Mouse (Mus musculus) 3T3-L1 (cell line): Measurements from ENCODE around the gene Vps4a.

ENCODE experiments used
- DNase-seq: peaks from one replicate; pipeline ENCODE4 v3.0.0-alpha.2; 2015; ENCODE audit warnings: low read depth, low spot score

The Vps4a gene

GRCm38 (mm10) chr8:107048061-107048941, 17.3 kb downstream of the Vps4a start, which contains the start of gene Pdf:
Gene Pdf (minus strand): TSS chr8:107048614.
- peak; percentile 67 for DNase-seq

DNA sequence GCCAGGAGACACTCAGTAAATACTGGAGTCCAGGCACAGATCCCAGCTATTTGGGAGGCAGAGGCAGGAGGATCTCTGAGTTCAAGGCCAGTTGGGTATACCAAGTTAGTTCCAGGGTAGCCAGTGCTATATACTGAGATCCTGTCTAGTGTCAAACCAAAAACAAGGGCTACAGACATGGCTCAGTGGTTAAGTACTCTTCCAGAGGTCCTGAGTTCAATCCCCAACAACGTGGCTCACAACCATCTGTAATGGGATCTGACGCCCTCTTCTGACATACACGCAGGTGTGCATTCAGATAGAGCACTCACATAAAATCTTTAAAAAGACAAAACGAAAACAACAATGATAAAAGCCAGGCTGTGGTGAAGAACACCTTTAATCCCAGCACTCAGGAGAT, 18.5 kb downstream of the Vps4a start:
- no peak for DNase-seq

- DNase-seq: no peak
Observed at GRCm38 (mm10) chr8:107052046-107052445, 21.0 kb downstream of the Vps4a start.

GRCm38 (mm10) chr8:107056076-107056972, 25.3 kb downstream of the Vps4a start, which contains the start of the genes Cog8 and Nip7:
Gene Cog8 (minus strand): TSS chr8:107056689.
Gene Nip7 (plus strand): TSS chr8:107056877.
- peak; percentile 98 for DNase-seq

DNA sequence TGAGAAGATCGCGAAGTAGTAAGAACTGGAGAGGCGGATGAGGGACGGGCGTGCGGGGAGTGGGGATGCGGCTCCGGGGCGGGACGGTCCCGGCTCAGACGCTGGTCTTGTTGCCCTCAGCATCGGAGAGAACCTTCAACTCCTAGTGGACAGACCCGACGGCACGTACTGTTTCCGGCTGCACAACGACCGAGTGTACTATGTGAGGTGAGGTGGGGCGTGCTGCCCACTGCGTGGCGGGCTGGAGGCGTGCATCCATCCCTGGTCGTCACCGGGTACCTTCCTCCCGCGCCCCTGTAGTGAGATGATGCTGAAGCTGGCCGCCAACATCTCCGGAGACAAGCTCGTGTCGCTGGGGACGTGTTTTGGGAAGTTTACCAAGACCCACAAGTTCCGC, 25.9 kb downstream of the Vps4a start:
- DNase-seq: no peak

DNA sequence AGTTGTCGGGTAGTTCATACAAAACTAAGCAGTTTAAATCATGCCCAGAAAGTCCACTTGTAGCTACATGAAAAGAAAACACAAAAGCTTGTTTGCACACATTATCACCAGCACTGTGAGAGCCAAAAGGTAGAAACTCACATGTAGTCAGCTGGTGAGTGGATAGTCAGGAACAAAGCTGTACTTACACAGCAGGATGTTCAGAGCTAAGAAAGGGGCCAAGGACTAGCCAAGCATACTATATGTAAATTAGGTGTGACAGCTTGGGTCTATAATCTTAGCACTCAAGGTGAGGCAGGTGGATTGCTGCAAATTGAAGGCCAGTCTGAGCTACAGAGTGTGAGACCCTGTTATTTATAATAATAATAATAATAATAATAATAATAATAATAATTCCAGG, 31.6 kb downstream of the Vps4a start:
- DNase-seq: no peak

DNA sequence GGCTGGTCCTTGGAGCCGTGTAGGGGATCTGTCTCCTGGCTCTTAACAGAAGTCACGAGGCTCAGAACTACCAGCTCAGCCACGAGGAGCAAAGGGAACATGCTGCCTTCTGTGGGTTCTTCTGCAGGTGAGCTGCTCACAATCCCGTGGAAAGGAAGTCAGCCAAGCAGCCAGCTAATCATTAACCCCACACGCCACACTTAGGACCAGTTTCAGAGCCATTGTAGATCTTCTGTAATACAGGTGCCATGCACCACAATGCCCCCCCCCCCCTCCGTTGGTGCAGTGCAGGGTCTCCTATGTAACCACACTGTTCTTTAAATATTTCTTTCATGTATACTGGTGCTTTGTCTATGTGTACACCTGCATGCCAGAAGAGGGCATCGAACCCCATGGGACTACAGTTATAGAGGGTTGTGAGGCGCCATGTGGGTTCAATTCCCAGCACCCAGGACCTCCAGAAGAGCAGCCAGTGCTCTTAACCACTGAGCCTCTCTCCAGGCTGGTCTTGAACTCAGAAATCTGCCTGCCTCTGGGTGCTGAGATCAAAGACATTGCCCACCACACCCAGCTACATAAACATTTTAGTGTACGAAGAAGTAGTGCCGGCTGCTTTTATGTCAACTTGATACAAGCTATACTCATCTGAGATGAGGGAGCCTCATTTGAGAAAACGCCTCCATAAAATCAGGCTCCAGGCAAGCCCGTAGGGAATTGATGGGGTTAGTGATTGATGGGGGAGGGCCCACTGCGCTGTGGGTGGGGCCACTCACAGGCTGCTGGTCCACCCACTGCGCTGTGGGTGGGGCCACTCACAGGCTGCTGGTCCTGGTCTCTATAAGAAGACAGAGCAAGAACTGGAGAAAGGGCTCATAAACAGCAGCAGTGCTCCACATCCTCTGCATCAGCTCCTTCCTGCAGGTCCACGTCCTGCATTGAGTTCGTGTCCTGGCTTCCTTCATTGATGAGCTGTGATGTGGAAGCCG, 34.8 kb downstream of the Vps4a start, which contains the start of gene Tmed6:
Tmed6 (minus strand) TSS at position 134 of the 986 bp plus-strand sequence.
- no peak for DNase-seq

DNA sequence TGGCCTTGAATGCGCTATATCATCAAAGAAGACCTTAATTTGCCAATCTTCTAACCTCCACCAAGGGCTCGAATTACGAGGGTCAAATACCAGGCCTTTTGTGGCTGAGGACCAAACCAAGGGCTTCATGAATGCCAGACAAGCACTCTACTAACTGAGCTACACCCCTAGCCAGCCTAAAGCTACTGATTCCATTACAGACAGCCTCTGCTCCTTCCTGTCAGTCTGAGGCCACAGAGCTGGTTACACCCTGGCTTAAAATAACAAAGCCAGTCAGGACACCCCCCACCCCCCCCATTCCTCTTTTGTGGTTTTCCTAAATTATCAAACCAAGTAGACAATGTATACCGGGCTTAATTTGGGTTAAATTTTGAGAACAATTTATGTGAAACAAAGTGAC, 42.7 kb downstream of the Vps4a start:
- peak; percentile 35 for DNase-seq

DNA sequence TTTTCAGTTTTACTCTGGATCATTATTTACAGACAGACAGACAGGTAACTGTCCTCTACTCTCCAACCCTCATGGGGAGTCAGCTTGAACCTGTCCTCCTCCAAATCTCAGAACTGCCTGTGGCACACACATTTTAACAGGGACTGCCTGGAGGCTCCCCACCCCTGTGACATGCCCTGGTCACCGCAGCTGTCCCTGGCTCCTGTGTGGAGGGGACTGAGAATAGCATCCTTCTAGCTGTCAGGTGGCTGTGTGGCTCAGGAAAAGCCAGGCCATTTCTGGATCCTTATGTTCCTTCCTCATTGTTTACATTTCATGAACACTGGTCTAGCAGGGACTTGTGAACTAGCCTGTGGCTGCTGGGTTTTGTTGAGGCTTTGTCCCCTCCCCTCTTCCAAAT, 43.1 kb downstream of the Vps4a start:
- no peak for DNase-seq

- DNase-seq: no peak
Observed at GRCm38 (mm10) chr8:107076239-107076888, 45.3 kb downstream of the Vps4a start.

GRCm38 (mm10) chr8:107085358-107085757, 54.3 kb downstream of the Vps4a start:
- DNase-seq: peak; percentile 56

GRCm38 (mm10) chr8:107086018-107086417, 55.0 kb downstream of the Vps4a start:
- DNase-seq: no peak

GRCm38 (mm10) chr8:107088526-107089063, 57.6 kb downstream of the Vps4a start:
- no peak for DNase-seq

DNA sequence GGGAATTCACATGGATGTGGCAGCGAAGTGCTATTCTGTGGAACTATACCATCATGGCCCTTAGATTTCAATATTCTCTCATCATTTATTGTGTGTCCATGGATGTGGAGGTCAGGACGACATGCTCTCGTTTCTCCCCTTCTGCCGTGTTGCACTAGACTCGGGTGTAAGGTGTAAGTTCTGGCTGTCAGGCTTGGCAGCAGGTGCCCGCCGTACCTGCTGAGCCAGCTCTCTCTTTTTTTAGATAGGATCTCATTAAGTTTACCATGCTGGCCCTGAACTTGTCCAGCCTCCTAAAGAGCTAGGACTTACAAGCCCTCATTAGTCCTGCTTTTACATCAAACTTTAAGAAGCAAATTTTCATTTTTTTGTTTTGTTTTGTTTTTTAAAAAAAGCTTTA, 59.5 kb downstream of the Vps4a start:
- DNase-seq: no peak
